Mouse (Mus musculus) urinary bladder, postnatal 14 days (tissue): Measurements from ENCODE around the gene Ube2b.

Experiments used
- DNase-seq: peaks from one replicate; pipeline ENCODE4 v3.0.0; 2021; ENCODE audit warnings: low spot score

Gene Ube2b

GRCm38 (mm10) chr11:52000290-52000962 is at the start of gene Ube2b:
TSS of gene Ube2b (minus strand) at chr11:52000762.
- DNase-seq, result peak; percentile 95

GRCm38 (mm10) chr11:52046446-52047165 is 46.0 kb upstream of the Ube2b start:
- DNase-seq, result no peak

- no peak for DNase-seq
Measured at GRCm38 (mm10) chr11:52044156-52044555, 43.6 kb upstream of the Ube2b start.

- no peak for DNase-seq
Measured at GRCm38 (mm10) chr11:52043224-52043623, 42.7 kb upstream of the Ube2b start.

GRCm38 (mm10) chr11:52037659-52038058 is 37.1 kb upstream of the Ube2b start:
- DNase-seq, result no peak

- DNase-seq, result peak; percentile 12
Measured at GRCm38 (mm10) chr11:52035905-52036304, 35.3 kb upstream of the Ube2b start.

- no peak for DNase-seq
Measured at GRCm38 (mm10) chr11:52033953-52034352, 33.4 kb upstream of the Ube2b start.

- no peak for DNase-seq
Measured at GRCm38 (mm10) chr11:52032356-52032755, 31.8 kb upstream of the Ube2b start.

- DNase-seq, result no peak
Measured at GRCm38 (mm10) chr11:52018217-52018616, 17.7 kb upstream of the Ube2b start.

- no peak for DNase-seq
Measured at GRCm38 (mm10) chr11:52011541-52011940, 11.0 kb upstream of the Ube2b start.

GRCm38 (mm10) chr11:52011011-52011410 is 10.4 kb upstream of the Ube2b start:
- no peak for DNase-seq

- DNase-seq, result no peak
Measured at GRCm38 (mm10) chr11:52005586-52005985, 5.0 kb upstream of the Ube2b start.

- peak; percentile 96 for DNase-seq
Measured at GRCm38 (mm10) chr11:52003772-52004528, 3.4 kb upstream of the Ube2b start, which contains the start of gene Cdkl3. TSS of gene Cdkl3 (plus strand) at chr11:52004221.

GRCm38 (mm10) chr11:52003505-52003771 is 2.9 kb upstream of the Ube2b start:
- DNase-seq, result no peak

GRCm38 (mm10) chr11:52002842-52003504 is 2.4 kb upstream of the Ube2b start:
- no peak for DNase-seq

GRCm38 (mm10) chr11:52001861-52002260 is 1.3 kb upstream of the Ube2b start:
- no peak for DNase-seq

GRCm38 (mm10) chr11:52001341-52001740 is 779 bp upstream of the Ube2b start:
- DNase-seq, result no peak

GRCm38 (mm10) chr11:51999611-52000289 is 812 bp downstream of the Ube2b start:
- DNase-seq, result peak; percentile 69

GRCm38 (mm10) chr11:51971644-51972043 is 28.9 kb downstream of the Ube2b start:
- no peak for DNase-seq

- no peak for DNase-seq
Measured at GRCm38 (mm10) chr11:51969511-51969910, 31.1 kb downstream of the Ube2b start.

GRCm38 (mm10) chr11:51968896-51969295 is 31.7 kb downstream of the Ube2b start:
- no peak for DNase-seq
